Mouse (Mus musculus): ENCODE measurements at regions not wholly inside any gene's neighbourhood (a gene's known extent, or its start where the extent isn't known, plus 50 kb on each side); places are given as distances from the start of the nearest gene placed in this dataset.

GRCm38 (mm10) chr11:64754076-64754475 is 224.8 kb upstream of the Elac2 start:
- H3K27ac ChIP-seq (ENCODE audit: insufficient read depth, low read depth, low read length) = no peak overlapping the region
- H3K4me1 ChIP-seq (ENCODE audit: control insufficient read depth, insufficient read depth, low read length) = no peaks in the 10 kb centered on the region
- H3K4me3 ChIP-seq (ENCODE audit: insufficient read depth, low read length) = no peak overlapping the region
- TF ChIP-seq CTCF (IDR thresholded peaks at IDR 0.05; ENCODE audit: low read depth, low read length) (no peak), POLR2A (IDR thresholded peaks at IDR 0.05; ENCODE audit: borderline replicate concordance, low read depth, low read length) (no peak)

- H3K27ac ChIP-seq (ENCODE audit: insufficient read depth, low read depth, low read length) = no peak overlapping the region
- no peaks in the 10 kb centered on the region for H3K4me1 ChIP-seq (ENCODE audit: control insufficient read depth, insufficient read depth, low read length)
- no peak overlapping the region for H3K4me3 ChIP-seq (ENCODE audit: insufficient read depth, low read length)
- TF ChIP-seq POLR2A (IDR thresholded peaks at IDR 0.05; ENCODE audit: borderline replicate concordance, low read depth, low read length) (no peak), CTCF (IDR thresholded peaks at IDR 0.05; ENCODE audit: low read depth, low read length) (no peak)
These were observed 223.3 kb upstream of the Elac2 start for GRCm38 (mm10) chr11:64755563-64755962.

GRCm38 (mm10) chr11:64760626-64761025 is 218.2 kb upstream of the Elac2 start:
- TF ChIP-seq CTCF (IDR thresholded peaks at IDR 0.05; ENCODE audit: low read depth, low read length) (no peak), POLR2A (IDR thresholded peaks at IDR 0.05; ENCODE audit: borderline replicate concordance, low read depth, low read length) (no peak)
- Histone ChIP-seq H3K4me3 (ENCODE audit: insufficient read depth, low read length) (no peak overlapping the region), H3K4me1 (ENCODE audit: control insufficient read depth, insufficient read depth, low read length) (no peaks in the 10 kb centered on the region), H3K27ac (ENCODE audit: insufficient read depth, low read depth, low read length) (no peak overlapping the region)

GRCm38 (mm10) chr11:64762755-64763154 is 216.1 kb upstream of the Elac2 start:
- Histone ChIP-seq H3K4me1 (ENCODE audit: control insufficient read depth, insufficient read depth, low read length) (no peaks in the 10 kb centered on the region), H3K27ac (ENCODE audit: insufficient read depth, low read depth, low read length) (no peak overlapping the region), H3K4me3 (ENCODE audit: insufficient read depth, low read length) (no peak overlapping the region)
- TF ChIP-seq CTCF (IDR thresholded peaks at IDR 0.05; ENCODE audit: low read depth, low read length) = no peak
- TF ChIP-seq POLR2A (IDR thresholded peaks at IDR 0.05; ENCODE audit: borderline replicate concordance, low read depth, low read length) = no peak

GRCm38 (mm10) chr11:64764056-64764455 is 214.8 kb upstream of the Elac2 start:
- Histone ChIP-seq H3K27ac (ENCODE audit: insufficient read depth, low read depth, low read length) (no peak overlapping the region), H3K4me1 (ENCODE audit: control insufficient read depth, insufficient read depth, low read length) (no peaks in the 10 kb centered on the region), H3K4me3 (ENCODE audit: insufficient read depth, low read length) (no peak overlapping the region)
- no peak for TF ChIP-seq CTCF (IDR thresholded peaks at IDR 0.05; ENCODE audit: low read depth, low read length)
- no peak for TF ChIP-seq POLR2A (IDR thresholded peaks at IDR 0.05; ENCODE audit: borderline replicate concordance, low read depth, low read length)

GRCm38 (mm10) chr11:64776691-64777090 is 202.1 kb upstream of the Elac2 start:
- no peak for TF ChIP-seq CTCF (IDR thresholded peaks at IDR 0.05; ENCODE audit: low read depth, low read length)
- no peak for TF ChIP-seq POLR2A (IDR thresholded peaks at IDR 0.05; ENCODE audit: borderline replicate concordance, low read depth, low read length)
- Histone ChIP-seq H3K4me3 (ENCODE audit: insufficient read depth, low read length) (no peak overlapping the region), H3K4me1 (ENCODE audit: control insufficient read depth, insufficient read depth, low read length) (no peaks in the 10 kb centered on the region), H3K27ac (ENCODE audit: insufficient read depth, low read depth, low read length) (no peak overlapping the region)

- no peak for TF ChIP-seq POLR2A (IDR thresholded peaks at IDR 0.05; ENCODE audit: borderline replicate concordance, low read depth, low read length)
- TF ChIP-seq CTCF (IDR thresholded peaks at IDR 0.05; ENCODE audit: low read depth, low read length) = no peak
- Histone ChIP-seq H3K4me1 (ENCODE audit: control insufficient read depth, insufficient read depth, low read length) (no peaks in the 10 kb centered on the region), H3K4me3 (ENCODE audit: insufficient read depth, low read length) (no peak overlapping the region), H3K27ac (ENCODE audit: insufficient read depth, low read depth, low read length) (no peak overlapping the region)
These were observed 178.4 kb upstream of the Elac2 start for GRCm38 (mm10) chr11:64800246-64801121.

GRCm38 (mm10) chr11:64801351-64801750 is 177.5 kb upstream of the Elac2 start:
- Histone ChIP-seq H3K4me3 (ENCODE audit: insufficient read depth, low read length) (no peak overlapping the region), H3K4me1 (ENCODE audit: control insufficient read depth, insufficient read depth, low read length) (no peaks in the 10 kb centered on the region), H3K27ac (ENCODE audit: insufficient read depth, low read depth, low read length) (no peak overlapping the region)
- no peak for TF ChIP-seq POLR2A (IDR thresholded peaks at IDR 0.05; ENCODE audit: borderline replicate concordance, low read depth, low read length)

- H3K4me1 ChIP-seq (ENCODE audit: control insufficient read depth, insufficient read depth, low read length) = no peaks in the 10 kb centered on the region
These were observed 173.3 kb upstream of the Elac2 start for GRCm38 (mm10) chr11:64805567-64805966.

GRCm38 (mm10) chr11:64812408-64812807 is 166.4 kb upstream of the Elac2 start:
- no peaks in the 10 kb centered on the region for H3K4me1 ChIP-seq (ENCODE audit: control insufficient read depth, insufficient read depth, low read length)
- TF ChIP-seq POLR2A (IDR thresholded peaks at IDR 0.05; ENCODE audit: borderline replicate concordance, low read depth, low read length) (no peak), CTCF (IDR thresholded peaks at IDR 0.05; ENCODE audit: low read depth, low read length) (no peak)
- no peak overlapping the region for H3K27ac ChIP-seq (ENCODE audit: insufficient read depth, low read depth, low read length)
- H3K4me3 ChIP-seq (ENCODE audit: insufficient read depth, low read length) = no peak overlapping the region

More at GRCm38 (mm10) chr11:64805567-64805966, 173.3 kb upstream of the Elac2 start:
- no peak for TF ChIP-seq CTCF (IDR thresholded peaks at IDR 0.05; ENCODE audit: low read depth, low read length)
- no peak overlapping the region for H3K27ac ChIP-seq (ENCODE audit: insufficient read depth, low read depth, low read length)
- H3K4me3 ChIP-seq (ENCODE audit: insufficient read depth, low read length) = no peak overlapping the region

All from bone marrow macrophage, adult 2 months (primary cell).